Mouse (Mus musculus) lung, postnatal 0 days (tissue): ENCODE results near the gene Erc2. TPM values are rescaled to one million over a fixed set of nuclear protein-coding genes. Genes with fewer than 3 reads are reported as not detected.

ENCODE experiments used
- ATAC-seq: fragments of 200-750 bp; cut with Nextera tagmentation; 2 replicates; pipeline ENCODE4 v1.8.0; 2017; ENCODE audit warnings: moderate library complexity
- DNase-seq: peaks from one replicate; pipeline ENCODE4 v3.0.0-alpha.2; 2016; ENCODE audit warnings: low spot score
- H3K27ac ChIP-seq: fragments of 300-500 bp; sonication (generic); 2 replicates; pipeline ENCODE4 v1.5.1; 2014; ENCODE audit warnings: antibody characterized with exemption, mild to moderate bottlenecking, low read length, mixed read lengths
- H3K27me3 ChIP-seq: fragments of 300-500 bp; sonication (generic); replicated peaks from 2 replicates; pipeline ENCODE4 v1.6.1; 2014; ENCODE audit warnings: low read length, mixed read lengths; ENCODE audit not compliant: insufficient read depth
- H3K36me3 ChIP-seq: fragments of 300-500 bp; sonication (generic); 2 replicates; pipeline ENCODE4 v1.6.1; 2014; ENCODE audit warnings: low read length, mixed read lengths; ENCODE audit not compliant: insufficient read depth
- H3K4me1 ChIP-seq: fragments of 300-500 bp; sonication (generic); 2 replicates; pipeline ENCODE4 v1.6.1; 2014; ENCODE audit warnings: antibody characterized with exemption, low read depth, low read length, mixed read lengths; ENCODE audit not compliant: insufficient read depth
- H3K4me2 ChIP-seq: fragments of 300-500 bp; sonication (generic); replicated peaks from 2 replicates; pipeline ENCODE4 v1.6.1; 2014; ENCODE audit warnings: low read depth, mild to moderate bottlenecking, low read length, moderate library complexity, mixed read lengths
- H3K4me3 ChIP-seq: fragments of 300-500 bp; sonication (generic); 2 replicates; pipeline ENCODE4 v1.5.1; 2014; ENCODE audit warnings: low read depth, low read length
- H3K9ac ChIP-seq: fragments of 300-500 bp; sonication (generic); replicated peaks from 2 replicates; pipeline ENCODE4 v1.6.1; 2014; ENCODE audit warnings: low read depth, mild to moderate bottlenecking
- H3K9me3 ChIP-seq: fragments of 300-500 bp; sonication (generic); 2 replicates; pipeline ENCODE4 v1.6.1; 2016; ENCODE audit warnings: low read length, mixed read lengths
- CTCF ChIP-seq: IDR thresholded peaks from 2 replicates; pipeline ENCODE4 v1.5.1; 2016; ENCODE audit warnings: antibody characterized with exemption, mild to moderate bottlenecking
- EP300 ChIP-seq: IDR thresholded peaks from 2 replicates; pipeline ENCODE4 v1.6.1; 2016; ENCODE audit warnings: antibody characterized with exemption, mild to moderate bottlenecking, control low read depth
- WGBS: fragments of 180-500 bp; shearing (Covaris S2); extraction: QIAGEN DNeasy Blood & Tissue Kit; methylation state at CpG from one replicate; pipeline ENCODE4 v1.1.7; 2014; 5-methylcytosine and 5-hydroxymethylcytosine counted together
- polyA plus RNA-seq: library from polyadenylated mRNA; unstranded; fragments of >200 nt; fragmentation: Nextera tagmentation; extraction: Ambion mirVana; gene quantifications from 2 replicates; pipeline ENCODE4 v1.2.1, GENCODE M21; 2015

Gene Erc2
- polyA plus RNA-seq, 1 experiment from 2014 or later, result 1.9 TPM

GRCm38 (mm10) chr14:28456372-28457076 is 834.3 kb downstream of the Erc2 start:
- H3K27ac ChIP-seq, result no peak overlapping the region
- ATAC-seq, result peak; percentile 77
- H3K4me3 ChIP-seq, result no peak overlapping the region
- TF ChIP-seq EP300, result no peak
- TF ChIP-seq CTCF, result no peak
- H3K27me3 ChIP-seq, result no peaks in the 10 kb centered on the region
- no peaks in the 10 kb centered on the region for H3K9me3 ChIP-seq
- H3K4me1 ChIP-seq, result no peaks in the 10 kb centered on the region
- 60% methylated on average over 7 of the region's 7 CpGs for WGBS
- DNase-seq, result peak; percentile 77
- no peaks in the 10 kb centered on the region for H3K36me3 ChIP-seq
- H3K9ac ChIP-seq, result no peak overlapping the region
- H3K4me2 ChIP-seq, result no peak overlapping the region

DNA sequence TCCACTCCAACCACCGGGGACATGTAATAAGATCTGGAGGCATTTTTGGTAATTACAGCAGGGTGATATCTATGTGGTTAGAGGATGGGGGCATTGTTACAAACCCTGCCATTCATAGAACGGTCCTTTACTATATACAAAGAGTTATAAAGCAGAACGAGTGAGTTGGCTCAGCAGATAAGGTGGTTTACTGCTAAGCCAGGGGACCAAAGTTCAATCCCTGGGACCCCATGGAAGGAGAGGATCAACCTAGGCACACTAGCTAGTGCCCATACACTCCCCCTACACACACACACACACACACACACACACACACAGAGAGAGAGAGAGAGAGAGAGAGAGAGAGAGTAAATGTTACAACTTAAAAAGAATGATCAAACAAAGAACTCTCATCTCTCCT is 835.2 kb downstream of the Erc2 start:
- Histone ChIP-seq H3K36me3 (no peaks in the 10 kb centered on the region), H3K4me3 (no peak overlapping the region), H3K4me1 (no peaks in the 10 kb centered on the region), H3K9me3 (no peaks in the 10 kb centered on the region), H3K4me2 (no peak overlapping the region), H3K27me3 (no peaks in the 10 kb centered on the region), H3K9ac (no peak overlapping the region), H3K27ac (no peak overlapping the region)
- ATAC-seq, result no peak
- TF ChIP-seq EP300 (no peak), CTCF (no peak)
- DNase-seq, result no peak
- 67% methylated on average over 3 of the region's 3 CpGs for WGBS

- TF ChIP-seq CTCF (no peak), EP300 (no peak)
- no peak overlapping the region for H3K9ac ChIP-seq
- H3K4me3 ChIP-seq, result no peak overlapping the region
- H3K27me3 ChIP-seq, result no peaks in the 10 kb centered on the region
- ATAC-seq (no peak), DNase-seq (no peak)
- no peaks in the 10 kb centered on the region for H3K9me3 ChIP-seq
- H3K27ac ChIP-seq, result no peak overlapping the region
- H3K36me3 ChIP-seq, result no peaks in the 10 kb centered on the region
- H3K4me1 ChIP-seq, result no peaks in the 10 kb centered on the region
- H3K4me2 ChIP-seq, result no peak overlapping the region
- WGBS, result 37% methylated on average over 5 of the region's 5 CpGs
Observed at GRCm38 (mm10) chr14:28467956-28468355, 845.7 kb downstream of the Erc2 start.

DNA sequence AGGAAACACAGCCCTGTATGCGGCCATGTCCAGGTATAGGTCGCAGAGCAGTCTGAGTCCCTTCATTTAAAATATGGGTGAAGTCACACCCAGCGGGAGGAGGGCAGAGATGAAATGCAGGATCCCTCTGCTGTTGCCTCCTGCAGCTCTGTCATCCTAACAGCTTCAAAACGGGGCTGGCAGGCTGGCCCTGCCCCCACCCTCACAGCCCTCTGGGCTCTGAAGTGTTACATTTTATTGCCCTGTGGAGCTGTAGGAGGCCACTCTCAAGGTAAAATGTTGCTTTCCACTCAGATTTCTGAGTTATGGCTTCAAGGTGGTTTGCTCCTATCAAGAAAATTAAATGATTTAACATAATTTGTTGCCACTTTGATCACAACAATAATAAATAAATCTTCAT is 847.5 kb downstream of the Erc2 start:
- no peak overlapping the region for H3K4me3 ChIP-seq

DNA sequence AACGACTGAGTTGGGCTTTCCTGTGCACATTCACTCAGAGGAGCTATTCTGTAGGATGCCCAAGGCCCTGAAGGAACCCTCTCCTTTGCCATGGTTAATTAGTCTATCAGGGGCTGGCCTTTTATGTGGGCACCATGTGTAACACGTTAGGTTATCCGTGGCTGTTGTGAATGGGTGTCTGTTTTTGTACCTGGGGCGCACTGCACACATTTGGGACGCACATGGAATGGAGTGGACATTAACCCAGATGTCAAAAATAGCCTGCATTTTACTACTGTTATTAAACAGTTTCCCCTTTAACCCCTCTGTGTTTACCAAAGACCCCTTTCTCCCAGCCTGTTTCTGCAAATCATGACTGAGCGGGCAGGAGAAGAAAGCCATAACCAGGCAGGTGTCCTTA is 848.0 kb downstream of the Erc2 start:
- ATAC-seq (no peak), DNase-seq (no peak)
- Histone ChIP-seq H3K4me2 (no peak overlapping the region), H3K4me1 (no peaks in the 10 kb centered on the region), H3K36me3 (no peaks in the 10 kb centered on the region), H3K27ac (no peak overlapping the region), H3K9me3 (no peaks in the 10 kb centered on the region), H3K9ac (no peak overlapping the region), H3K4me3 (no peak overlapping the region), H3K27me3 (no peaks in the 10 kb centered on the region)
- TF ChIP-seq CTCF (no peak), EP300 (no peak)
- 67% methylated on average over 6 of the region's 6 CpGs for WGBS

More for the DNA sequence above, 847.5 kb downstream of the Erc2 start:
- 44% methylated on average over 4 of the region's 4 CpGs for WGBS
- H3K27me3 ChIP-seq, result no peaks in the 10 kb centered on the region
- DNase-seq (no peak), ATAC-seq (no peak)
- no peak overlapping the region for H3K4me2 ChIP-seq
- TF ChIP-seq CTCF (no peak), EP300 (no peak)
- H3K9me3 ChIP-seq, result no peaks in the 10 kb centered on the region
- no peak overlapping the region for H3K9ac ChIP-seq
- H3K36me3 ChIP-seq, result no peaks in the 10 kb centered on the region
- no peaks in the 10 kb centered on the region for H3K4me1 ChIP-seq
- H3K27ac ChIP-seq, result no peak overlapping the region

GRCm38 (mm10) chr14:28475012-28475411 is 852.8 kb downstream of the Erc2 start:
- 50% methylated on average over 3 of the region's 3 CpGs for WGBS
- no peak for TF ChIP-seq CTCF
- TF ChIP-seq EP300, result no peak

More at GRCm38 (mm10) chr14:28475012-28475411, 852.8 kb downstream of the Erc2 start:
- H3K4me1 ChIP-seq, result no peaks in the 10 kb centered on the region
- H3K27me3 ChIP-seq, result no peaks in the 10 kb centered on the region
- no peak overlapping the region for H3K4me3 ChIP-seq
- H3K4me2 ChIP-seq, result no peak overlapping the region
- H3K9me3 ChIP-seq, result no peaks in the 10 kb centered on the region
- ATAC-seq, result no peak
- no peaks in the 10 kb centered on the region for H3K36me3 ChIP-seq
- H3K9ac ChIP-seq, result no peak overlapping the region
- H3K27ac ChIP-seq, result no peak overlapping the region
- DNase-seq, result no peak
